Mouse (Mus musculus): ENCODE measurements around the gene Slc36a3.

Slc36a3 gene

GRCm38 (mm10) chr11:55151608-55152007 lies at the start of gene Slc36a3:
TSS of gene Slc36a3 (minus strand) at chr11:55151708.
- CTCF ChIA-PET, result no interaction called here

- CTCF ChIA-PET, result no interaction called here
These were observed 46.4 kb upstream of the Slc36a3 start for GRCm38 (mm10) chr11:55197740-55198510.

- CTCF ChIA-PET, result no interaction called here
These were observed 45.6 kb upstream of the Slc36a3 start for GRCm38 (mm10) chr11:55197086-55197485.

GRCm38 (mm10) chr11:55190216-55190615 lies 38.7 kb upstream of the Slc36a3 start:
- CTCF ChIA-PET, result no interaction called here

GRCm38 (mm10) chr11:55187777-55188176 lies 36.3 kb upstream of the Slc36a3 start:
- CTCF ChIA-PET, result no interaction called here

- CTCF ChIA-PET, result no interaction called here
These were observed 35.8 kb upstream of the Slc36a3 start for GRCm38 (mm10) chr11:55187292-55187691.

GRCm38 (mm10) chr11:55184733-55185291 lies 33.3 kb upstream of the Slc36a3 start, which contains the start of gene Slc36a2:
TSS of gene Slc36a2 (minus strand) at chr11:55185077.
- CTCF ChIA-PET, result interaction anchor here (0.7 kb wide), 1 partner anchor 10 kb away, joined by 5 read pairs; no protein-coding TSS in a partner anchor

GRCm38 (mm10) chr11:55184246-55184645 lies 32.7 kb upstream of the Slc36a3 start:
- CTCF ChIA-PET, result no interaction called here

- CTCF ChIA-PET, result no interaction called here
These were observed 31.6 kb upstream of the Slc36a3 start for GRCm38 (mm10) chr11:55183124-55183523.

- CTCF ChIA-PET, result interaction anchor here (0.7 kb wide), 1 partner anchor 12 kb away, joined by 3 read pairs; no protein-coding TSS in a partner anchor
These were observed 28.3 kb upstream of the Slc36a3 start for GRCm38 (mm10) chr11:55179856-55180255.

GRCm38 (mm10) chr11:55178830-55179229 lies 27.3 kb upstream of the Slc36a3 start:
- CTCF ChIA-PET, result no interaction called here

GRCm38 (mm10) chr11:55170501-55170900 lies 19.0 kb upstream of the Slc36a3 start:
- CTCF ChIA-PET, result no interaction called here

- CTCF ChIA-PET, result no interaction called here
These were observed 17.4 kb upstream of the Slc36a3 start for GRCm38 (mm10) chr11:55168914-55169313.

GRCm38 (mm10) chr11:55168504-55168903 lies 17.0 kb upstream of the Slc36a3 start:
- CTCF ChIA-PET, result no interaction called here

- CTCF ChIA-PET, result no interaction called here
These were observed 14.2 kb upstream of the Slc36a3 start for GRCm38 (mm10) chr11:55165748-55166147.

- CTCF ChIA-PET, result no interaction called here
These were observed 13.2 kb upstream of the Slc36a3 start for GRCm38 (mm10) chr11:55164723-55165122.

- CTCF ChIA-PET, result interaction anchor here (0.7 kb wide), 1 partner anchor 41 kb away, joined by 3 read pairs; no protein-coding TSS in a partner anchor
These were observed 11.2 kb upstream of the Slc36a3 start for GRCm38 (mm10) chr11:55162670-55163069.

GRCm38 (mm10) chr11:55158785-55159359 lies 7.4 kb upstream of the Slc36a3 start:
- CTCF ChIA-PET, result interaction anchor here (1.0 to 1.4 kb wide), 3 partner anchors 38 to 146 kb away, joined by 3 read pairs; no protein-coding TSS in a partner anchor

GRCm38 (mm10) chr11:55155070-55155421 lies 3.5 kb upstream of the Slc36a3 start:
- CTCF ChIA-PET, result interaction anchor here (0.7 to 1.0 kb wide), 2 partner anchors 23 to 196 kb away, joined by 3 to 8 read pairs; no protein-coding TSS in a partner anchor

GRCm38 (mm10) chr11:55154398-55155069 lies 3.0 kb upstream of the Slc36a3 start:
- CTCF ChIA-PET, result interaction anchor here (0.6 to 0.7 kb wide), 3 partner anchors 107 to 1002 kb away, joined by 3 to 8 read pairs (median 4); no protein-coding TSS in a partner anchor

- CTCF ChIA-PET, result interaction anchor here (0.7 kb wide), 1 partner anchor 76 kb away, joined by 4 read pairs; no protein-coding TSS in a partner anchor
These were observed 3.0 kb downstream of the Slc36a3 start for GRCm38 (mm10) chr11:55148461-55148860.

GRCm38 (mm10) chr11:55147423-55147822 lies 4.1 kb downstream of the Slc36a3 start:
- CTCF ChIA-PET, result no interaction called here

All from spleen, embryonic (tissue).